Mouse (Mus musculus) adrenal gland, adult 2 months (tissue): ENCODE results near the gene Alpl. TPM values are rescaled to one million over a fixed set of nuclear protein-coding genes. Genes with fewer than 3 reads are reported as not detected.

Source experiments
- DNase-seq: peaks from one replicate; pipeline ENCODE4 v3.0.0; 2021
- polyA plus RNA-seq: library from polyadenylated mRNA; depleted of rRNA; stranded (reverse); fragments of >200 nt; gene quantifications from 2 replicates; pipeline ENCODE4 v1.2.3, GENCODE M21; 2012
- total RNA-seq, 2 experiments: library from RNA; stranded (reverse); gene quantifications; 2 replicates each; pipeline ENCODE4 v1.2.3; 2021

Gene Alpl
- total and polyA plus RNA-seq, 3 experiments: 4.7 to 59.6 (median 6.1) TPM

- DNase-seq: peak; percentile 87
These were observed 4.1 kb upstream of the Alpl start for GRCm38 (mm10) chr4:137800324-137800723.

GRCm38 (mm10) chr4:137797038-137797437 lies 854 bp upstream of the Alpl start:
- DNase-seq: no peak

DNA sequence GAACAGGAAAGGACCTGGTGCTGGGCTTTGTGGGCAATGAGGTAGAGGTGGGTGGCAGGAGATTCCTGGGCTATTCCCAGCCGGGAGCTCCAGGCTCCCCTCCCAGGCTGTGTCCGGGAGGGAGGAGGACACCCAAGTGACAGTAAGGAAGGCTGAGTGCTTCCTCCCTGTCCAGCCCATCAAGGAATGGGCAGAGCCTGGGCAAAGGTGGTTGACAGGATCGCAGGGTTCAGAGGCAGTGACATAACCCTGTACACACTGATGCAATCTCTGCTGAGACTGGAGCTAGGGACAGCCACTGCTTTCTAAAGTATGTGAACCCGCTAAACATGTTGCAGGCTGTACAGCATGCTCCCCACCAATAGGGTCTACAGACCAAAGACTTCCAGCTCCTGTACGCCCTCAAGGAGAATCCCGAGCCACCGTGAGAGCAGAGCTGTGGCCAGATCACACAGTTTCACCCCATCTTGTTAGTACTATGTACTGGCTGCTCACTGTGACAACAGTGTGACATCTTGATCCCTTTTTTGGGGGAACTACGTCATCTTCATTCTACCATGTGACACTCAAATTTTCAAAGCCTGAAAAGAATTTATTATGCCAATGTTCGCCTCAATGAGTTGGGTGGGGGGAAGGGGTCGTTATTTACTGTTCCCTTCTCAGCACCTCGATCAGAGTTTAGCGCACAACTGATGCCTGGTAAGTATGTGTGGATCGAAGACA lies 1.8 kb downstream of the Alpl start:
- DNase-seq: no peak

DNA sequence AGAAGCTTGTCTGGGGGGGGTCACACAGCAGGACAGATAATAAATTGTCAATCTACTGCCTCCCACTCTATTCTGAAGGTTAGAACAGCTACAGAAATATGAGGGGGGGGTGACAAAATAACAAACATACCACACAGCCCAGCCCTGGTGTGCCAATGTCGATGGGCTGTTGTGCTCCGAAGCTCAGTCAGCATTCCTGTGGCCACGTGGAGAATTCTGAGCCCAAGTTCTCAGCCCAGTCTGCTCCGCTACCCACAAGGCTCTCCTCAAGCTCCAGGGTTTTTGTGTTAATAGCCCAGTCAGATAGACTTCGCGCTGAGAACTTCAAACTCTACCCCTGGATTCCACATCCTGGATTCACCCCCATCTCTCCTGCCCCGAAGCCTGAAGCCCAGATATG lies 2.6 kb downstream of the Alpl start:
- no peak for DNase-seq

DNA sequence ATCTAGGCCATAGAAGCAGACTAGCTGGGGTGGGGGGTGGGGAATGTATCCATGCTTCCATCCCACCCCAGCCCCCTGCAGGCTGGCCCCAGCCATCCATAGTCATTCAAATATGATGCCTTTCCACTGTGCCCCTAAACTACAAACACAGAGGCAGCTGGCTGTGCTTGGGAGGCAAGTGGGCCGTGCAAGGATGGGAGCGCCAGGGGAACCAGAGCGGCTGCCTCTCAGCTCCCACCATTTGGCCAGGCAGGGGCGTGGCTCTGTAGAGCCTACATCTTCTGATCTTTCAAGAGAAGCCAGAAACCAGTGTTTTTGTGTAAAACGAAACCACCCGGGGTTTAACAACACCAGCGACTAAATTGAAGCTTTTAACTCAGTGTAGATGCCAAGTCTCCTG lies 4.7 kb downstream of the Alpl start:
- no peak for DNase-seq

GRCm38 (mm10) chr4:137790981-137791380 lies 5.2 kb downstream of the Alpl start:
- no peak for DNase-seq

GRCm38 (mm10) chr4:137788511-137789049 lies 7.6 kb downstream of the Alpl start:
- peak; percentile 72 for DNase-seq

DNA sequence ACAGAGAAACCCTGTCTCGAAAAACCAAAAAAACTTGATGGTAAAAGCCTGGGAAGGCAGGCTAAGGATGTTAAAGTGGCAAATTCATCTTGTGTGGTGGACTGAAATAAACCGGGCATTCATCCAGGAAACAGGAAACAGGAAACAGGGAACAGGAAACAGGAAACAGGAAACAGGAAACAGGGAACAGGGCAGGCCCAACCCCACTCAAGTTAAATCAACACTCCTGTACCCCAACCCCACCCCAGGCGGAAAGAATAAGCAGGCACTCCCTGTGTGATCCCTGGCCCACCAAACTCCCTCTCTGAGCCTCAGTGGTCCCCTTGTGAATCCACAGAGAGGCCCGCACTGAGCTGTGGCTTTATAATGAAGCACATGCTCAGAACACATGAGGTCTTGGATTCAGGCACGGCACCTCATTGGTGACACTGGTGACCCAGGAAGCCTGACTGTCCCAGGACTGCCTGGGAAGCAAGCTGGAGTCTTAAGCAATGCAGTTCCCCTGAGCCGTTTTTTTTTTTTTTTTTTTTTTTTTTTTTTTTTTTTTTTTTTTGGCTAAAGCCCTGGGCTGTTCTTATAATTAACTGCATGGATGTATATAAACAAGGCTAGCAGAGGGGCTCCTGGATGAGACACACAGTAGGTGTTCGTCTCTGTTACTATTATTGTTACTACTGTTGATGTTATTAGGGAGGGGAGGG lies 8.4 kb downstream of the Alpl start:
- DNase-seq: no peak

DNA sequence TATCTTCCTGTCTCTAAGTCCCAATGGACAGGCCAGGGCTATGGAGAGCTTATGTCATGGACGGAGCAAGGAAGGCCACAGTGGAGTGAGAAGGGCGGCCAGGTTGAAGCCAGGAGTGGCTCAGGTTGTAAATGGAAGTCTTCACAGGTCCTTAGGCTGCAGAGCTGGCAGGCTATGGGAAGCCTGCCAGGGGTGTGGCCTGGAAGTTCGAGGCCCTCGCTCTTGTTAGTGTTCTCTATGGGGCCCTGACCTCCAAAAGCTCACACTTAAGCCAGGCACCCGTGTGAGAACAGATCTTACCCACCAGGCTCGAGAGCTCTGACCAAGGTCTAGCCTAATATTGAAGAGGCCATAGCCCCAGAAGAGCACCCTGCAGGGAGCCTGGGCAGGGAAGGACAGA lies 9.7 kb downstream of the Alpl start:
- no peak for DNase-seq

- DNase-seq: no peak
These were observed 10.9 kb downstream of the Alpl start for GRCm38 (mm10) chr4:137785270-137785669.

DNA sequence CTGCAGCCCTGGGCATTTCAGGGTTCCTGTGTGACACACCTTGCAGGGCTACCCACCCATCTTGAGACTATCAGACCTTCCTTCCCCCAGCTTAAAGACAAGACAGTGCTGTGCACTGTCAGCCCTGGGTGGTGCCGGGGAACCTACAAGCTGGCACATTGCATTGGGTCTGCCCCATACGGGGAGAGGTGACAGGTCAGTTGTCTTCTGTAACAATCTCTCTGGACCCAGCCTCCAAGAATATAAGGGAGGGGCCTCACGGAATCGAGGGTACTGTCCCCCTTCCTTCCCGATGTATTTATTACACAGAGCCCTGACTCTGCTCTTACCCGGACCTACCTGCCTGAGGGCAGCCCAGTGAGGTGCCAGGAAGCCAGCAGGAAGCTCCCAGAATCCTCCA lies 11.4 kb downstream of the Alpl start:
- DNase-seq: no peak

GRCm38 (mm10) chr4:137783541-137784191 lies 12.5 kb downstream of the Alpl start:
- peak; percentile 77 for DNase-seq

DNA sequence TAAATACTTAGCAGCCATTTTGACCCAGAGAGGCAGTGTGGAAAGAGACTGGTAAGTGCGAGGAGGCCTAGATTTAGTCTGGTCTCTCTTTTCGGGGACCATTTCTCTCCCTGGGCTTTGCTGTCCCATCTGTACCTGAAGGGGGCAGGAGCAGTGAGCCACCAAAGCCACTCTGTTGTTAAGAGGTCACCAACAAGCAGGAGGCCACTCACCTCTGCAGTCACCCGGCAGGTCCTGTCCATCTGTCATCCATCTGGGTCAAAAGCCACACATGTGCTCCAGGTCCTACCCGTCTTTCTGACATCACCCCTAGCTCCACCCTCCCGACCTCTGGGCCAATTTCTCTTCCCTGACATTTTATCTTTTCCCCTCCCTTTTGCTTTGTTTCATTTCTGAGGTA lies 14.2 kb downstream of the Alpl start:
- no peak for DNase-seq

- peak; percentile 47 for DNase-seq
These were observed 15.2 kb downstream of the Alpl start for GRCm38 (mm10) chr4:137780986-137781385.

GRCm38 (mm10) chr4:137778397-137779184 lies 17.6 kb downstream of the Alpl start:
- DNase-seq: no peak

GRCm38 (mm10) chr4:137777866-137778265 lies 18.3 kb downstream of the Alpl start:
- no peak for DNase-seq

- no peak for DNase-seq
These were observed 21.7 kb downstream of the Alpl start for GRCm38 (mm10) chr4:137774505-137774904.

- DNase-seq: no peak
These were observed 22.2 kb downstream of the Alpl start for GRCm38 (mm10) chr4:137774013-137774412.

GRCm38 (mm10) chr4:137773369-137773899 lies 22.8 kb downstream of the Alpl start:
- peak; percentile 53 for DNase-seq

DNA sequence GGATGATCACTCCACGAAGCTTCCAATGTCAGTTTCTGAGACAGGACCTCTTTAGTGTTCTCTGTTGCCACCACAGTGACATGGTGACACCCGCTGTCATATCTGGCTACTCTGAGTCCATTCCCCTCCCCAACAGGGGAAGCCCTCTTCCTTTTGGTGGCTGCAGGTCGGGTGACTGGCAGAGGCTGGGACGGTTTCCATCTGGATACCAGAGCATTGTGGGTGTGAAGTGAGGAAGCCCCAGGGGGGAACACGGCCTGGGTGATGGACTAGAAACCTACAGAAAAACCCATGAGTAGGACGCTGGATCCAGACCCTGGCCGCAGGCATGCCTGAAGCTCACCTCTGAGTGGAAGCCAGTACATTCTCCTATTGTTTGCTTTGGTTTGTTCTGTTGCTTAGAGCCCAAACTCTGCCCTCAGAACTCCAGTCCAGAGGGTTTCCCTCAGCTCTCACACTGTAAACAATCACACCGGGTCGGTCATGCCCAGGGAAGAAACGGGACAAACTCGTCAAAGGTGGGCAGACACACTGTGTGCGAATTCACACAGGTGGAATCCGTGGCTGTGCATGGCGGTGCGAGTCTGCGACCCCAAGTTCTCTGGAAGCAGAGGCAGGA lies 23.6 kb downstream of the Alpl start:
- DNase-seq: no peak

GRCm38 (mm10) chr4:137771749-137772148 lies 24.4 kb downstream of the Alpl start:
- DNase-seq: no peak
